Mouse (Mus musculus) midbrain, embryonic 16.5 days (tissue): ENCODE measurements around the gene Dtd2. TPM values are rescaled to one million over a fixed set of nuclear protein-coding genes. Genes with fewer than 3 reads are reported as not detected.

Source experiments
- ATAC-seq: fragments of 200-750 bp; cut with Nextera tagmentation; 2 replicates; pipeline ENCODE4 v1.8.0; 2017; ENCODE audit warnings: moderate TSS enrichment
- H3K27ac ChIP-seq: fragments of 300-500 bp; sonication (generic); 2 replicates; pipeline ENCODE4 v1.5.1; 2014; ENCODE audit warnings: mild to moderate bottlenecking, low read length, mixed read lengths
- H3K27me3 ChIP-seq: fragments of 300-500 bp; sonication (generic); 2 replicates; pipeline ENCODE4 v1.6.1; 2014; ENCODE audit warnings: low read depth, low read length, mixed read lengths; ENCODE audit not compliant: control insufficient read depth, insufficient read depth
- H3K36me3 ChIP-seq: fragments of 300-500 bp; sonication (generic); 2 replicates; pipeline ENCODE4 v1.6.1; 2014; ENCODE audit warnings: mild to moderate bottlenecking, low read length, moderate library complexity, mixed read lengths; ENCODE audit not compliant: control insufficient read depth, insufficient read depth
- H3K4me1 ChIP-seq: fragments of 300-500 bp; sonication (generic); 2 replicates; pipeline ENCODE4 v1.6.1; 2014; ENCODE audit warnings: mild to moderate bottlenecking, low read length, mixed read lengths; ENCODE audit not compliant: control insufficient read depth, insufficient read depth
- H3K4me2 ChIP-seq: fragments of 300-500 bp; sonication (generic); 2 replicates; pipeline ENCODE4 v1.6.1; 2014; ENCODE audit warnings: mild to moderate bottlenecking, low read length, mixed read lengths
- H3K4me3 ChIP-seq: fragments of 300-500 bp; sonication (generic); 2 replicates; pipeline ENCODE4 v1.5.1; 2014; ENCODE audit warnings: low read depth, mild to moderate bottlenecking, low read length, moderate library complexity, mixed read lengths
- H3K9ac ChIP-seq: fragments of 300-500 bp; sonication (generic); 2 replicates; pipeline ENCODE4 v1.6.1; 2014; ENCODE audit warnings: low read depth, low read length, mixed read lengths
- H3K9me3 ChIP-seq: fragments of 300-500 bp; sonication (generic); replicated peaks from 2 replicates; pipeline ENCODE4 v1.6.1; 2014; ENCODE audit warnings: mild to moderate bottlenecking, low read length, mixed read lengths; ENCODE audit not compliant: control insufficient read depth, poor library complexity, severe bottlenecking
- WGBS: fragments of 180-500 bp; shearing (Covaris S2); extraction: QIAGEN DNeasy Blood & Tissue Kit; methylation state at CpG from one replicate; pipeline ENCODE4 v1.1.7; 2014; 5-methylcytosine and 5-hydroxymethylcytosine counted together
- polyA plus RNA-seq: library from polyadenylated mRNA; unstranded; fragments of >200 nt; fragmentation: Nextera tagmentation; extraction: Ambion mirVana; gene quantifications from 2 replicates; pipeline ENCODE4 v1.2.1, GENCODE M21; 2015

The Dtd2 gene
- 18.2 and 24.7 TPM in 2 replicates for polyA plus RNA-seq

- ATAC-seq = peak; percentile 95
- 2% methylated on average over 45 of the region's 46 CpGs for WGBS
- Histone ChIP-seq H3K9me3 (no peaks in the 10 kb centered on the region), H3K36me3 (no peaks in the 10 kb centered on the region), H3K4me3 (peak within 1 kb of the TSS; percentile 78), H3K27me3 (no peaks in the 10 kb centered on the region), H3K4me1 (peaks cover 5% of the 10 kb centered on the region; the same call in 1 of the 2 replicates), H3K27ac (peak within 1 kb of the TSS; percentile 82), H3K4me2 (peak within 1 kb of the TSS; percentile 81), H3K9ac (peak within 1 kb of the TSS; percentile 80)
These were observed at the start of gene Dtd2 for GRCm38 (mm10) chr12:52005877-52006632. Dtd2 (minus strand) TSS chr12:52006501.

GRCm38 (mm10) chr12:52049324-52049723 lies 43.0 kb upstream of the Dtd2 start:
- Histone ChIP-seq H3K4me1 (no peaks in the 10 kb centered on the region), H3K27me3 (no peaks in the 10 kb centered on the region), H3K36me3 (no peaks in the 10 kb centered on the region), H3K27ac (no peak overlapping the region), H3K9me3 (no peaks in the 10 kb centered on the region), H3K4me3 (no peak overlapping the region), H3K4me2 (no peak overlapping the region), H3K9ac (no peak overlapping the region)
- ATAC-seq = no peak
- WGBS = 73% methylated on average over 2 of the region's 2 CpGs

GRCm38 (mm10) chr12:52046371-52046770 lies 40.1 kb upstream of the Dtd2 start:
- Histone ChIP-seq H3K27ac (no peak overlapping the region), H3K4me2 (no peak overlapping the region), H3K9me3 (no peaks in the 10 kb centered on the region), H3K27me3 (no peaks in the 10 kb centered on the region), H3K9ac (no peak overlapping the region), H3K36me3 (no peaks in the 10 kb centered on the region), H3K4me3 (no peak overlapping the region), H3K4me1 (no peaks in the 10 kb centered on the region)
- no peak for ATAC-seq
- 93% methylated on average over 4 of the region's 4 CpGs for WGBS

GRCm38 (mm10) chr12:52042818-52043336 lies 36.6 kb upstream of the Dtd2 start:
- Histone ChIP-seq H3K36me3 (no peaks in the 10 kb centered on the region), H3K4me1 (no peaks in the 10 kb centered on the region), H3K27ac (no peak overlapping the region), H3K27me3 (no peaks in the 10 kb centered on the region), H3K9me3 (no peaks in the 10 kb centered on the region), H3K9ac (no peak overlapping the region), H3K4me3 (no peak overlapping the region), H3K4me2 (no peak overlapping the region)
- no peak for ATAC-seq
- WGBS = 71% methylated on average over 10 of the region's 10 CpGs

- Histone ChIP-seq H3K4me1 (no peaks in the 10 kb centered on the region), H3K9ac (no peak overlapping the region), H3K27ac (no peak overlapping the region), H3K9me3 (no peaks in the 10 kb centered on the region), H3K4me3 (no peak overlapping the region), H3K36me3 (no peaks in the 10 kb centered on the region), H3K4me2 (no peak overlapping the region), H3K27me3 (no peaks in the 10 kb centered on the region)
- peak; percentile 62; the same call in 1 of the 2 replicates for ATAC-seq
- WGBS = 56% methylated on average over 3 of the region's 3 CpGs
These were observed 32.1 kb upstream of the Dtd2 start for GRCm38 (mm10) chr12:52038352-52038751.

GRCm38 (mm10) chr12:52034956-52035355 lies 28.7 kb upstream of the Dtd2 start:
- WGBS = 89% methylated on average over 3 of the region's 3 CpGs
- Histone ChIP-seq H3K9ac (no peak overlapping the region), H3K9me3 (no peaks in the 10 kb centered on the region), H3K4me2 (no peak overlapping the region), H3K36me3 (no peaks in the 10 kb centered on the region), H3K4me1 (no peaks in the 10 kb centered on the region), H3K27ac (no peak overlapping the region), H3K4me3 (no peak overlapping the region), H3K27me3 (no peaks in the 10 kb centered on the region)
- no peak for ATAC-seq

GRCm38 (mm10) chr12:52032276-52032675 lies 26.0 kb upstream of the Dtd2 start:
- 90% methylated on average over 6 of the region's 6 CpGs for WGBS

GRCm38 (mm10) chr12:52027963-52028362 lies 21.7 kb upstream of the Dtd2 start, which contains the start of gene Gpr33:
Gpr33 (minus strand) TSS chr12:52028063.
- no peaks in the 10 kb centered on the region for H3K4me1 ChIP-seq
- no peaks in the 10 kb centered on the region for H3K36me3 ChIP-seq
- H3K4me3 ChIP-seq = no peak within 1 kb of the TSS
- no peak within 1 kb of the TSS for H3K9ac ChIP-seq
- no peaks in the 10 kb centered on the region for H3K27me3 ChIP-seq
- H3K4me2 ChIP-seq = no peak within 1 kb of the TSS
- H3K9me3 ChIP-seq = no peaks in the 10 kb centered on the region
- H3K27ac ChIP-seq = no peak within 1 kb of the TSS
- ATAC-seq = no peak
- WGBS = 94% methylated on average over 3 of the region's 3 CpGs

More at GRCm38 (mm10) chr12:52032276-52032675, 26.0 kb upstream of the Dtd2 start:
- Histone ChIP-seq H3K4me3 (no peak overlapping the region), H3K27ac (no peak overlapping the region), H3K4me2 (no peak overlapping the region), H3K4me1 (no peaks in the 10 kb centered on the region), H3K27me3 (no peaks in the 10 kb centered on the region), H3K9me3 (no peaks in the 10 kb centered on the region), H3K36me3 (no peaks in the 10 kb centered on the region), H3K9ac (no peak overlapping the region)
- no peak for ATAC-seq

GRCm38 (mm10) chr12:52014494-52015029 lies 8.3 kb upstream of the Dtd2 start:
- Histone ChIP-seq H3K27me3 (no peaks in the 10 kb centered on the region), H3K4me1 (0 out of 2 replicates have a peak, but pooled peaks cover 2% of the 10 kb centered on the region), H3K4me2 (no peak overlapping the region), H3K9me3 (no peaks in the 10 kb centered on the region), H3K36me3 (no peaks in the 10 kb centered on the region), H3K4me3 (no peak overlapping the region), H3K27ac (no peak overlapping the region), H3K9ac (no peak overlapping the region)
- no peak for ATAC-seq
- 96% methylated on average over 7 of the region's 7 CpGs for WGBS
